Mouse (Mus musculus) kidney, postnatal 10 days (tissue): ENCODE data around the gene Cox14.
"Not testable (repeated sequence)": the region's sequence is repeated elsewhere in the genome, so short reads cannot be mapped to it uniquely, and the experiment has no call there.

Experiments
- DNase-seq: peaks from one replicate; pipeline ENCODE4 v3.0.0; 2021; ENCODE audit warnings: mixed read lengths

Cox14 gene

DNA sequence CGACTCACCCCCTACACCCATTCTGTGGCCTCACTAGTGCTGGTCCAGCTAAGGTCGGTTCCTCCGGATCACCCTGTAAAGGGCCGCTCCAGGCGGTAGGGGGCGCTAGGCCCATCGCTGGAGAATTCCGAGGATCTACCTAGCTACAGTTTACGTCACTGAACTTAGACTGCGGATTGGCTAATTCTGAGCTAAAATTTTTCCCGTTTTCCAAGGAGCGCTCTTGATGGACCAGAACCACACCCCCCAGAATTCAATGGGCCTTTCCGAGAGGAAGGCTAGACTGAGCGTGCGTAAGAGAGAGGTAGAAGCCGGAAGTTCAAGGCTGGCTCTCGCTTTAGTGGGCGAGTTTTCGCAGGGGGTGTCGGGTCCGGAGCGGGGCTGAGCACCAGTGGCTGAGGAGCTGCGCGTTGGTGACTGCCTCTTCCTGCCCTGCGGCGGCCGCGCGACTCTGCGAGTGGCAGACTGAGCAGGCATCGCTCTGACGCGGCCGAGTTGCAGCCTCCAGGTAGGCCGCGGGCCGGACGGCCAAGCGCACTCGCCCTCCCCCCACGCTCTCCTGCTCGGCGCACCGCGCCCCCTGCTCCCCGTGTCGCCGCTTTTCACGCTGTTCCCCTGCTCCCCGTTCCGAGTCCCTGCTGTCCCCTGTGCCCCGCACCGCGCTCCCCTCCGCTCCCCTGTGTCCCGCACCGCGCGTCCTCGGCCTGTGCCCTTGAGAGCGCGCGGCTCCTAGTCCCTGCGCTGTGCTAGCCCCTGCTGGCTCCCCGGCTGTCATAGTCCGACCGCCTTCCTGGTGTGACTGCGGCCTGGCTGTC, at the start of gene Cox14:
Gene Cox14, plus strand, starts transcription at position 278 of the 815 bp plus-strand sequence.
- DNase-seq, result peak; percentile 94

DNA sequence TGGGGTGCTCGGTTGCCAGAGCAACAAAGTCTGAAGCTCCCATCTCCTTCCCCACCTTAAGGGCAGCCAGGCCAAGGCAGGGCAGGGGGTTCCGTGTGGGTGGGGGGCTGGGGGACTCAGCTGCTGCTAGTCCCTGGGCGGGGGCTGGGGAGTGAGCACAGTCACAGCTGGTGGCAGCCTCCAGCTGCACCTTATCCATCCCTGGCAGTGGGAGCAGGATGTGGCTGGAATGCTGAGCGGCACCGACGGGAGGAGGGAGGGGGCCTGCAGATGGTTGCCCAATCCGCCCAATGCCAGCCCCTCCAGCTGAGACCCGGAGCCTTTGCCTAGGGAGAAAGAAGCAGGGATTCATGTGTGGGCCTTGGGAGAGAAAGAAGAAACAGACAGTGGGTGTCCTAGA, 48.3 kb upstream of the Cox14 start:
- DNase-seq, result no peak

GRCm38 (mm10) chr15:99678063-99678800, 47.2 kb upstream of the Cox14 start:
- DNase-seq, result no peak

DNA sequence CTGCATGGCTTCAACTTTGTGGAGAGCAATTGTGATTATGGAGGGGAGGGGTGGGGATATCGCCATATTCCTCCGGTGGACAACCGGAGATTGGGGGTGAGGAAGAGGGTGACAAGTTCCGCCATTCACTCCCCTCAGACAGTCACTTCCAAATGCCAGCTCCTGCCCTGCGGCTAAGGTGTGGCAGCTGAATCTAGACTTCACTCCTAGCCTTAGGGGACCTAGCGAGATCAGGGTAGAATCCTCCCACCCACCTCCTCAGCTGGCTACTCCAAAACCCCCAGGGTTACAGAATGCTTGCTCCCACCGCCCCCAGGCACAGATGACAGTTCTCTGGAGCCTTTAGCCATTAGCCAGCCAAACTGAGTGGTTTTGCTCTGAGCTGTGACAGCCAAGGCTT, 46.4 kb upstream of the Cox14 start:
- DNase-seq, result no peak

DNA sequence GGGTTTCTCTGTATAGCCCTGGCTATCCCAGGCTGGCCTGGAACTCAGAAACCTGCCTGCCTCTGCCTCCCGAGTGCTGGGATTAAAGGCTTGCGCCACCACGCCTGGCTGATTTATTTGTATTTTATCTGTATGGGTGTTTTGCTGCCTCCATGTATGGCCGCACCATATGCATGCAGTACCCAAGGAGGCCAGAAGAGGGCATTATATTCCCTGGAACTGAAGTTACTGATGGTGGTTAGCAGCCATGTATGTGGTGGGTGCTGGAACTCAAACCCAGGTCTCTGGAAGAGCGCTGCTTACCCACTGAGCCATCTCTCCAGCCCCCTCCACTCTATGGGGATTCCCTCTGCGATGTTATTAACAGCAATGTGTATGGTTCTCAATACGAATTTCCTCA, 42.5 kb upstream of the Cox14 start:
- DNase-seq, result no peak

DNA sequence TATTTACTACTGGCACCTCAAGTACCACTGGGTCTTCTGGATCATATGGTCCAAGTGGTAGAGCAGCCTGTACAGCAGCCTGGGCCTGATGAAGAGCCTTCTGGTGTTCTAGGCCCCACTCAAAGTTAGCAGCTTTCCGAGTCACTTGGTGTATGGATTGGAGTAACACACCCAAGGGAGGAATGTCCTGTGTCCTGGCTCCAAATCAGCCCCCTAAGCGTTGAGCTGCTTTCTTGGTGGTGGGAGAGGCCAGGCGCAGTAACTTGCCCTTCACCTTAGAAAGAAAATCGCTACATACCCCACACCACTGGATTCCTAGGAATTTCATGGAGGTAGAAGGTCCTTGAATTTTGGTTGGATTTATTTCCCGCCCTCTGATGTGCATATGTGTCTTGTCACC, 41.3 kb upstream of the Cox14 start:
- DNase-seq, result no peak

GRCm38 (mm10) chr15:99688712-99689111, 36.7 kb upstream of the Cox14 start:
- peak; percentile 72 for DNase-seq

DNA sequence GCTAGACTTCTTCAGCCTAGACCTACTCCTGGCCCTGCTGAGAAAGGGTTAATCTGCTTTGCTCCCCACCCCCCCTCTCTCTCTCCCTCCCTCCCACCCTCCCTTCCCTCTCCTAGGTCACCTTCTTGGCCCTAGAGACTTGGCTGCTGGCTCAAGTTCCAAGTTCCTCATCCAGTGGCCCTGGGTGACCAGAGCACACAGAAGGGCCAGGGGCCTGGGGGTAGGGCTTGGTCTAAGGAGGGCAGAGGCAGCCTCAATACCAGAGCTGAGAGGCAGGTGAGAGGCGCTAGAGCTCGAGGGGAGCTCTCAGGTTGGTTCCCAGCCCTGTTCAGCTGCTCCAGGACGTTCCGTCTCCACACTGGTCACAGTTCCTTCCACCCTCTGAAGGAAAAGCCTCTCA, 34.5 kb upstream of the Cox14 start:
- DNase-seq, result no peak

- DNase-seq, result no peak
These were observed 33.4 kb upstream of the Cox14 start for GRCm38 (mm10) chr15:99691976-99692375.

DNA sequence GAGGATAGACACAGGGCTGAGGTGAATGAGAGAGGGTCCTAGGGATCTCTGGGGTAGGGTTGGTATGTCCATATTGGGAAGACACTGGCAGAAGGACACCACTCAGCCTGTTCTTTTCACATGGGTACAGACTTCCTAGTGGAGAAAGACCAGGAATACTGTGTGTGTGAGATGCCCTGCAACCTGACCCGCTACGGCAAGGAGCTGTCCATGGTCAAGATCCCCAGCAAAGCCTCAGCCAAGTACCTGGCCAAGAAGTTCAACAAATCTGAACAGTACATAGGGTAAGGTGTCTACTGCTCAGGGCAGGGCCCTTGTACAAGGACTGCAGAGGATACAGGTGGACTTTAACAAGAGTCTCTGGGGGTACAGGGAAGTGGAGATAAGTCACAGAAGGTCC, 28.1 kb upstream of the Cox14 start:
- DNase-seq, result peak; percentile 45

GRCm38 (mm10) chr15:99698533-99699085, 26.8 kb upstream of the Cox14 start:
- no peak for DNase-seq

GRCm38 (mm10) chr15:99699715-99700114, 25.7 kb upstream of the Cox14 start:
- no peak for DNase-seq

DNA sequence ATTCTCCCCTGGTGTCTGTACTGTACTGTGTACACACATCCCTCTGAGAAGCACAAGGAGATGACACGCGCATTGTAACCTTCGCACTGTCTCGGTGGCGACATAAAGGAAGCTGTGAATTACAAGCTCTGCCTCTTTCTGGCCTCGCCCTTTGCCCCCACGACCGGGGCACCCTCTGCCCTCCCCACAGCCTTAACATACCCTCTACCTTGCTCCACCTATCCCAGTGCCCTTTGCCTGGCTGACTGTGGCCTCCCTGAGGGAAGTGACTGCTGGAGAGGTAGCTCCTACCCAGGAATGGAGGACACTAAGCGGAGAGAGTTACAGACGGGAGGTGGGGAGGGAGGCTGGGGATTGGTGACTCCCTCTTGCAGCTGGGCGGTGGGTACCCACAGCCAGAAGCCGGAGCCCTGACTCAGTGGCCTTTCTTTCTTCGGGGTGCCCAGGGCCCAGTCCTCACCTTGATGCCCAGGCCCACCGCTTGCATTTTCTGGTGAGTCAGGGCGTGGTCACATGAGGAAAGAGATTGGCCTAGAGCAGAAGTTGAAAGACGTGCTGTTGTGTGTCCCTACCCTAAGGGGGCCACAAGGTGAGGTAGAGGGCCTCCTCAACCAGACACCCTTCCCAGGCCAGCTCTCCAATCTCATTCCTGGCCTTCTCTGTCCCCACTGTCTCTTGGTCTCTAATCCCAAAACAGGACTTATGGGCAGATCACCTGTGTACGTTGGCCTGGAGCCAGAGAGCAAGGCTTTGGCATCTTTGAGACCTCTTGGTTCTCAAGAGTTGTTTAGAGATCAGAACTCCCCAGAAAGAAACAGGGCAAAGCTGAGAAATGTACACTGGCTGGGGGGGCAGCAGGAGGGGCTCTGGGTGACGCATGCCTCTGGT, 25.0 kb upstream of the Cox14 start:
- DNase-seq, result no peak

GRCm38 (mm10) chr15:99701640-99701998, 23.8 kb upstream of the Cox14 start:
- not testable (repeated sequence) for DNase-seq

DNA sequence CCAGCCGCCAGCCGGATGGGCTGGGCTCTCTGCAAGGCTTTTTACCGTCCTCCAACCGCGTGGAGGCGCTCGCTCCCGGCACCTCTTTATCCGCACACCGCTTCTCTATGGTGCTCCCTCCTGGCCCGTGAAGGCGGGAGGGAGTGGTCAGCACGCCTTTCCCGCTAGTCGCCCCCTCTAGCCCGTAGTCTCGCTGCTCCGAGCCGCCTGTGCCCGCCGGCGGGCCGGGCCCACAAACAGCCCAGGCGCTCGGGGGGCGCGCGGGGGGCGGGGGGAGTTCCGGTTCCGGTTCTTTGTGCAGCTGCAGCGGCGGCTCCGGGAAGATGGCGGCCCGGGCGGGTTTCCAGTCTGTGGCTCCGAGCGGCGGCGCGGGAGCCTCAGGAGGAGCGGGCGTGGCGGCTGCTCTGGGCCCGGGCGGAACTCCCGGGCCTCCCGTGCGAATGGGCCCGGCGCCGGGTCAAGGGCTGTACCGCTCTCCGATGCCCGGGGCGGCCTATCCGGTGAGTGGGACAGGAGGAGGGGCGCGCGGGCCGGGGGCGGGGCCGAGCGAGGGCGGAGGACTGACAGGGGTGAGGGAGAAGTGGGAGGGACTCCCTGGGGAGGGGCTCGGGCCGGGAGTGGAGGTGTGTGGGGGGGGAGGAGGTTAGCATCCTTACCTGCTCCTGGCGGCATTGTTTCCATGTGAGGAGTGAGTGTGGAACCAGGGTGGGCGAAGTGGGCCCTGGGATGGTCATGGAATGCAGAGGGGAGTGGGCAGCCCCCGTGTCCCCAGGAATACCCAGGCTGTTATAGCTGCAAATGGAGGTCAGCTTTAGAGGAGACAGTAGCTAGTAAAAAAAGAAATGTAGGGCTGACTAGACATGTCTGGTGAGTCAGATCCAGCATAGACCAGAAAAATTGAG, 23.2 kb upstream of the Cox14 start, which contains the start of gene Smarcd1:
Gene Smarcd1, plus strand, starts transcription at position 131 of the 902 bp plus-strand sequence.
- DNase-seq, result peak; percentile 97

DNA sequence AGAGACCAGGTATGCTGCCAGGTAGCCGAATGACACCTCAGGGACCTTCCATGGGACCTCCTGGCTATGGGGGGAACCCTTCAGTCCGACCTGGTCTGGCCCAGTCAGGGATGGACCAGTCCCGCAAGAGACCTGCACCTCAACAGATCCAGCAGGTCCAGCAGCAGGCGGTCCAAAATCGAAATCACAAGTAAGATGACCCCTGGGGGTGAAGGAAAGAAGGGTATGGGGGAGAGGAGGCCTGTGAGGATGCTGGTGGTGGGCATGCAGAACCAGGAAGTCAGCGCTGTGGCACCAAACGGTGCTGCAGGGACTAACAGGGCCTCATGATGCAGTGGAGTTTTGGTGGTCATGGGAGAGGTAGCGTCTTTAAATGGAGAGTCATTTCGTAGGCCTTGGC, 22.3 kb upstream of the Cox14 start:
- DNase-seq, result no peak

GRCm38 (mm10) chr15:99703676-99704040, 21.8 kb upstream of the Cox14 start:
- no peak for DNase-seq

- peak; percentile 78 for DNase-seq
These were observed 21.3 kb upstream of the Cox14 start for GRCm38 (mm10) chr15:99704041-99704681.

DNA sequence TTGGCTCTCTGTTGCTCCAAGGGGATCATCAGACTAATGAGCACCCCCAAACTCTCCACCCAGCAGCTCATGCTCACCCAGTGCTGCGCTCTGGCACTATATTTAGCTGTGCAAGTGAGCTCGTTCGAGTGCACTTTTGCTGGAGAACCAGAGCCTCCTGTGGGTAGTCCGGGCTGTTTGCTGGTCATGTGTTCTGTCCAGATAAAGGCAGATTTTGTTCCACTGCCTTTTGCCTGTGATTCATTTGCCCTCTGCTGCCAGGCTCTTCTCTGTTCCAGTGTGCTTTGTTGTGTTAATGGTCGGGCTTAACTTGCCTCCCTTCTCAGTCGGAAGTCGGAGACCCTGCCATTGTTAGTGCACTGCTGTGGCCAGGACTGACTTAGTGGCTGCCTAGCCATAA, 20.5 kb upstream of the Cox14 start:
- DNase-seq, result no peak

DNA sequence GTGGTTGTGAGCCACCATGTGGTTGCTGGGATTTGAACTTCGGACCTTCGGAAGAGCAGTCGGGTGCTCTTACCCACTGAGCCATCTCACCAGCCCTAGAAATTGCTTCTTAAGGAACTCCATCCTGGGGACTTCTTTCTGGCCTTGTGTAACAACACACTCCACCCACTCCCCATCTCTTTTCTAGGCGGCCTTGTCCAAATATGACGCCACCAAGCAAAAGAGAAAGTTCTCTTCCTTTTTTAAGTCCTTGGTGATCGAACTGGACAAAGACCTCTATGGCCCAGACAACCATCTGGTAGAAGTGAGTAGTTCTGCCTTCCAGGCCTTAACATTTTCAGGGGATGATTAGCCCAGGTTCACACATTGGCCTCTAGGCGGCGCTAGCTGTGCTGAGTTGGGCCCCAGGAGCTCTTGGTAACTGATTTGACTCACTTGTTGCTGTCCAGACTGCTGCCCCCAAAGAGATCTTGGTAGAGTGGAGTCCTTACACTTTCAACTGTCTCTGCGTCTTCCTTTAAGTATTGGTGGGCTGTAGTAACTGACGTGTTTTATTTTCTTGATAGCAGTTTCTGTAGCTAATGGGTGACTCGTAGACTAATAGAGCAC, 19.9 kb upstream of the Cox14 start, which contains the start of gene Gm17349:
Gene Gm17349, minus strand, starts transcription at position 51 of the 609 bp plus-strand sequence.
- peak; percentile 74 for DNase-seq

GRCm38 (mm10) chr15:99708176-99708575, 17.2 kb upstream of the Cox14 start:
- no peak for DNase-seq
